Mouse (Mus musculus): ENCODE data around the gene Olfr1241.

Olfr1241 gene

DNA sequence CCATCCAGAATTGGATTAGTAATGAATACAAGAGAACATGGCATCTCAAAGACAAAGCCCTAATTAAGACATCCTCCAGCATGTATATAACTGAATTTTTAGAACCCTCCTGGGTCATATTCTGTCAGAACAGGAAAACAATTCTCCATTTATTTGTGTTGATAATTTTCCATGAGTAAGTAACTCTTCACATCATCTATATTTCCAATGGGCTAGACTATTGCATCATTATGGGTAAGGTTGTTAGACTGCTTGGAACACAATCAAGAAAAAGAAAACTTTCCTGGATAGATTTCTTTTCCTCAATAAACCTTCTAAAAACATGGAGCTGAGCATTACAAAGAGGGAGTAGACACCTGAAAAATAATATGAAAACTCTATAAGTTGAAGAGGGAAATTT, at the start of gene Olfr1241:
TSS of gene Olfr1241 (minus strand) at position 101 of the 400 bp plus-strand sequence.
- DNase-seq, result no peak

DNA sequence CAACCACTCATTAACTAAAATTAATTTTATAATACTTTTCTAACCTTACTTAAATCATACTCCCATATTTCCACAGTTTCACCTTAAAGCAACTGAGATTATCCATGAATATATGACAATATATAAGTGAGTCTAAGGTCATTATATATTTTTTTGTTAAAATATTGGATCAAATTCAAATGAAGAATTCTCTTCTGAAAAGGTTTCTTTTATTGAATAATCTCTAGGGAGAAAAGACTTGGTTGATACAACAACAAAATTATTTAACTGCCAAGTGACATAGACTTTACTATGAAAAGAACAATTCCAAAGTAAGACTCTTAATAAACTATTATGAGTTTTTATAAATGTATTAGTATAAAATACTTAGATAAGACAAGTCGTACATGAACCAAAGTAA, 44.5 kb upstream of the Olfr1241 start, which contains the start of gene Olfr1243:
TSS of gene Olfr1243 (minus strand) at position 101 of the 400 bp plus-strand sequence.
- no peak for DNase-seq

DNA sequence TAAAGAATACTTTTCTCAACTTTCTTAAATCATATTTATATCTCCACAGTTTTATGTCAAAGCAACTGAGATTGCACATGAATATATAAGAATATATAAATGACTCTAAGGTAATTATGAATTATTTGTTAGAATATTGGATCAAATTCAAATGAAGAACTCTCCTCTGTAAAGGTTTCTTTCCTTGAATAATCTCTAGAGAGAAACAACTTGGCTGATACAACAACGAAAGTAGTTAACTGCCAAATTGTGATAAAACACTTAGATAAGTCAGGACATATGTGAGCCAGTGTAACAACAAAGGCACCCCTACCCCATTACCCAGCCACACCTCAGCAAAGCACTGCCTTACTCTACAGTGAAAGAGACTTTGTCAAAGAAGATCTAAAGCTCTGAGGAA, 11.3 kb upstream of the Olfr1241 start, which contains the start of gene Olfr1242:
TSS of gene Olfr1242 (minus strand) at position 101 of the 400 bp plus-strand sequence.
- no peak for DNase-seq

DNA sequence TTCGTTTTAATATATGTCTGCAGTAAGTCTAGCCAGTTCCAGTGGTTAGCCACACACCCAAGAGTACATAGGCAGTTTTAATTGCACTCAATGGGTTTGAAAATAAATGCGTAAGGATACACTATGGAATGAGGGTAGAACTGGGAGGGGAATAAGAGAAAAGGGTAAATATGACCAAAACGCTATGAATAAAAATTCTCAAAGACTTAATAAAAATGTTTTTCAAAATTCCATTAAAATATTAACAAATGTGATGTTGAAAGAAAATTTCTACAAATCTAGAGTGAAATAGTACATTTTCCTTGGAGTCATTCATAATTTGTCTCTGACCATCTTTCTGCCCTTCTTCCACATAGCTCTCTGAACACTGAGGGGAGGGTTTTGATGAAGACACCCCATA, 44.0 kb downstream of the Olfr1241 start, which contains the start of gene Olfr1240:
TSS of gene Olfr1240 (minus strand) at position 101 of the 400 bp plus-strand sequence.
- no peak for DNase-seq
